ENCODE assay signal across 14 mouse cellular contexts in genomic region chr10:77182804-77183331, GRCm38 (mm10). TPM values are rescaled to one million over a fixed set of nuclear protein-coding genes. Genes with fewer than 3 reads are reported as not detected.
A peak's percentile ranks its signal among the peaks of the same experiment; 100 is the strongest.
DNase-seq lines count a peak whose midpoint lies in the region; ATAC-seq and TF ChIP-seq lines count a peak whose summit lies in the region.
"Had no signal": no experiment of that assay in that cellular context is flagged by ENCODE, and none has a peak within 500 bp of the region (broad histone marks: within the 10 kb centered on the region; RNA-seq: fewer than 3 reads in every experiment).

No protein-coding gene starts in this region.

- intact Hi-C loops in left cerebral cortex, postnatal 25 days (cut with DNase I), result no loop called here

- H3K9me3 ChIP-seq in lung, embryonic 14.5 days (ENCODE audit: low read depth, low read length), result no peaks in the 10 kb centered on the region
- H3K9me3 ChIP-seq: limb, embryonic 13.5 days had no signal

- no peak for TF ChIP-seq CTCF in lung, embryonic 14.5 days (IDR thresholded peaks at IDR 0.05; ENCODE audit: low read depth)

- H3K36me3 ChIP-seq in lung, embryonic 14.5 days (ENCODE audit: insufficient read depth), result no peaks in the 10 kb centered on the region
- H3K36me3 ChIP-seq: limb, embryonic 13.5 days had no signal

- 62% methylated on average over 3 of the region's 3 CpGs for WGBS in lung, embryonic 14.5 days

- peak; percentile 90 for DNase-seq in heart, adult 11 months
- no peak for DNase-seq in heart, adult 9 months (ENCODE audit: low spot score in 2 of 2)
- DNase-seq in lung, embryonic 14.5 days, result peak; percentile 37
- DNase-seq in lung, postnatal 36 days, result no peak
- no peak for DNase-seq in Muller cell, postnatal 12 days (ENCODE audit: inconsistent ontology term)
- no peak for DNase-seq in left cerebral cortex, postnatal 25 days (ENCODE audit: low spot score in 2 of 2)
- DNase-seq: B cell, adult 2 months; cerebellum, adult 8-10 months; gastrocnemius, postnatal 25 days; retina, postnatal 1 day had no signal

- no peak overlapping the region for H3K9ac ChIP-seq in lung, embryonic 14.5 days
- H3K9ac ChIP-seq: limb, embryonic 13.5 days had no signal

- no peaks in the 10 kb centered on the region for H3K27me3 ChIP-seq in lung, embryonic 14.5 days (ENCODE audit: insufficient read depth, low read length)
- H3K27me3 ChIP-seq: limb, embryonic 13.5 days had no signal

- no peak overlapping the region for H3K4me2 ChIP-seq in lung, embryonic 14.5 days
- H3K4me2 ChIP-seq: limb, embryonic 13.5 days had no signal

- peak; percentile 84; the same call in 1 of the 2 replicates for ATAC-seq in lung, embryonic 14.5 days (ENCODE audit: insufficient read depth)
- ATAC-seq in common myeloid progenitor, adult 5-6 weeks (replicated peaks; ENCODE audit: low read depth, poor library complexity, severe bottlenecking), result peak; percentile 47; the same call in 1 of the 2 replicates
- 0 out of 2 replicates have a peak, but pooled peaks have one; percentile 29 for ATAC-seq in megakaryocyte progenitor cell, adult 5-6 weeks (replicated peaks; ENCODE audit: poor library complexity)

- no peak overlapping the region for H3K4me3 ChIP-seq in lung, embryonic 14.5 days (ENCODE audit: low read depth, low read length)
- H3K4me3 ChIP-seq: limb, embryonic 13.5 days had no signal

- peaks cover 3% of the 10 kb centered on the region for H3K4me1 ChIP-seq in lung, embryonic 14.5 days (ENCODE audit: insufficient read depth)
- H3K4me1 ChIP-seq: limb, embryonic 13.5 days had no signal

- peak overlapping the region; percentile 50; the same call in 1 of the 2 replicates for H3K27ac ChIP-seq in lung, embryonic 14.5 days (ENCODE audit: low read depth)
- H3K27ac ChIP-seq: kidney, postnatal 0 days; limb, embryonic 13.5 days had no signal

RNA-seq across cellular contexts. Expression of gene Col18a1, which starts 16.5 kb away (rescaled TPM):
- 204 and 217 TPM in 2 replicates for polyA plus RNA-seq in lung, embryonic 14.5 days (2014; fragmentation: Nextera tagmentation; extraction: Ambion mirVana)
- 0.23 TPM in 1 of 2 replicates, not detected in the other for total RNA-seq in common myeloid progenitor, adult 5-6 weeks (2017)
- total RNA-seq in megakaryocyte progenitor cell, adult 5-6 weeks (2015), result 0.02 TPM in 1 of 2 replicates, not detected in the other
- total RNA-seq in megakaryocyte progenitor cell, adult 5-6 weeks (2017), result not detected in 2 replicates
- 1 to 10 TPM; 4.0 to 5.3 TPM for total RNA-seq in left cerebral cortex, postnatal 25 days (2021)

Comparison
In these comparisons a context has a peak if more than half of its experiments do, and no peak if none do; other contexts are left out.
1. DNase-seq: peak in heart, adult 11 months (single experiment) and lung, embryonic 14.5 days (single experiment); none in heart, adult 9 months (0 of 2), lung, postnatal 36 days (single experiment), Muller cell, postnatal 12 days (single experiment) and left cerebral cortex, postnatal 25 days (0 of 2).
2. ATAC-seq: peak in every context shown above with its lines; median percentile 84 in lung, embryonic 14.5 days; 47 in common myeloid progenitor, adult 5-6 weeks; 29 in megakaryocyte progenitor cell, adult 5-6 weeks.